Comparison of ENCODE assay signal across 15 mouse cellular contexts in the genomic region with DNA sequence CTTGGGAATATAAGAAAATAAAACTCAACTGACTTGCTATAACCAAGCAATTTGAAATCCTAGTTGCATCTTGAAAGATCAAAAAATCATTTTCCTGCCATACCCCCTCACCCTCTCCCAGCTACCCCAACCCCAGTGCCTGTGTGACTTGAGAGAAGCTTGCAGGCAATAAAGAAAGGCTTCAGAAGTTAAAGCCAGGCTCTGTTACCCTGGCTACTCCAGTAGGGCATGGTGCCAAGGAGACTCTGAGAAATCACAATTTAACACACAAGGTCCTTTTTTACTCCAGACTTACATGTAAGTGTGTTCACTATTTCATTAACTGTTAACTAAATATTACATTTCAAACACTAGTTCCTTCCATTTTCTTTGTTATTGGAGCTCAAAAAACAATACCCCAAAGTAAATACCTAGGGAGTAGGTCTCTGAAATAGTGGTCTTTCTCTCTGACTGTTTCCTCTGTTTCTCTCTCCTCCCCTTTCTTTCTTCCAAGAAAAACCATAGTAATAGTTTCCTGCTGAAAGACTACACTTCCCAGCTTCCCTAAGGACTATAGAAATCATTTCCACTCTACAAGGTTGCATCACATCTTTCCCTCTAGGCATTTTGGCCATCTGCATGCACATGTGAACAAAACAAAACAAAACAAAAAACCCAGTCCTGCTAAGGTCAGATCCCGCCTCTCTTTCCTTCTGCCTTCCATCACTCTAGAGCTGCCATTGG. TPM values are rescaled to one million over a fixed set of nuclear protein-coding genes. Genes with fewer than 3 reads are reported as not detected.
DNase-seq lines count a peak whose midpoint lies in the region; ATAC-seq and TF ChIP-seq lines count a peak whose summit lies in the region.
"Had no signal": no experiment of that assay in that cellular context is flagged by ENCODE, and none has a peak within 500 bp of the region (broad histone marks: within the 10 kb centered on the region; RNA-seq: fewer than 3 reads in every experiment).

No protein-coding gene starts in this region.

- H3K4me3 ChIP-seq in forebrain, embryonic 14.5 days (ENCODE audit: low read depth, low read length) = no peak overlapping the region
- H3K4me3 ChIP-seq in forebrain, embryonic 15.5 days = no peak overlapping the region
- no peak overlapping the region for H3K4me3 ChIP-seq in lung, embryonic 14.5 days (ENCODE audit: low read depth, low read length)
- H3K4me3 ChIP-seq in hindbrain, embryonic 15.5 days = no peak overlapping the region
- H3K4me3 ChIP-seq: heart, embryonic 13.5 days; intestine, embryonic 15.5 days; midbrain, embryonic 13.5 days; stomach, embryonic 15.5 days had no signal

- no peak for ATAC-seq in forebrain, embryonic 14.5 days
- ATAC-seq in forebrain, embryonic 15.5 days (replicated peaks) = no peak
- peak; percentile 63; the same call in 1 of the 2 replicates for ATAC-seq in lung, embryonic 14.5 days (ENCODE audit: insufficient read depth)
- peak; percentile 73; the same call in 1 of the 2 replicates for ATAC-seq in hindbrain, embryonic 15.5 days (ENCODE audit: low FRiP score, low read depth)
- ATAC-seq: intestine, embryonic 15.5 days; midbrain, embryonic 13.5 days had no signal

- H3K36me3 ChIP-seq in forebrain, embryonic 14.5 days (ENCODE audit: control insufficient read depth, insufficient read depth, low read length) = no peaks in the 10 kb centered on the region
- no peaks in the 10 kb centered on the region for H3K36me3 ChIP-seq in forebrain, embryonic 15.5 days
- no peaks in the 10 kb centered on the region for H3K36me3 ChIP-seq in lung, embryonic 14.5 days (ENCODE audit: insufficient read depth)
- H3K36me3 ChIP-seq in hindbrain, embryonic 15.5 days = no peaks in the 10 kb centered on the region
- H3K36me3 ChIP-seq: heart, embryonic 13.5 days; intestine, embryonic 15.5 days; midbrain, embryonic 13.5 days; stomach, embryonic 15.5 days had no signal

- whole genome bisulfite sequencing in forebrain, embryonic 14.5 days = 83% methylated on average over 1 of the region's 1 CpGs
- whole genome bisulfite sequencing in forebrain, embryonic 15.5 days = 84% methylated on average over 1 of the region's 1 CpGs
- 93% methylated on average over 1 of the region's 1 CpGs for WGBS in lung, embryonic 14.5 days
- 61% methylated on average over 1 of the region's 1 CpGs for WGBS in hindbrain, embryonic 15.5 days

- H3K27me3 ChIP-seq in forebrain, embryonic 14.5 days (replicated peaks; ENCODE audit: control insufficient read depth, insufficient read depth, low read length) = no peaks in the 10 kb centered on the region
- H3K27me3 ChIP-seq in forebrain, embryonic 15.5 days = no peaks in the 10 kb centered on the region
- H3K27me3 ChIP-seq in lung, embryonic 14.5 days (ENCODE audit: insufficient read depth, low read length) = no peaks in the 10 kb centered on the region
- no peaks in the 10 kb centered on the region for H3K27me3 ChIP-seq in hindbrain, embryonic 15.5 days
- H3K27me3 ChIP-seq: heart, embryonic 13.5 days; intestine, embryonic 15.5 days; midbrain, embryonic 13.5 days; stomach, embryonic 15.5 days had no signal

- DNase-seq in forebrain, embryonic 14.5 days (ENCODE audit: low spot score) = peak; percentile 50
- peak; percentile 74 for DNase-seq in lung, embryonic 14.5 days
- no peak for DNase-seq in lung, postnatal 25 days (ENCODE audit: low spot score)
- DNase-seq in MN1 (ENCODE audit: low spot score) = peak; percentile 8
- no peak for DNase-seq in urinary bladder, adult 18-20 months (ENCODE audit: low spot score in 2 of 2)
- no peak for DNase-seq in urinary bladder, postnatal 10 days (ENCODE audit: low spot score)
- DNase-seq: cerebellum, adult 2 months; kidney, postnatal 25 days; thymus, postnatal 4 days had no signal

- H3K9ac ChIP-seq in forebrain, embryonic 14.5 days (ENCODE audit: low read length) = no peak overlapping the region
- no peak overlapping the region for H3K9ac ChIP-seq in forebrain, embryonic 15.5 days (replicated peaks)
- no peak overlapping the region for H3K9ac ChIP-seq in lung, embryonic 14.5 days
- H3K9ac ChIP-seq in hindbrain, embryonic 15.5 days = no peak overlapping the region
- H3K9ac ChIP-seq: heart, embryonic 13.5 days; intestine, embryonic 15.5 days; midbrain, embryonic 13.5 days; stomach, embryonic 15.5 days had no signal

- no peak overlapping the region for H3K27ac ChIP-seq in forebrain, embryonic 14.5 days (ENCODE audit: low read depth, low read length)
- no peak overlapping the region for H3K27ac ChIP-seq in forebrain, embryonic 15.5 days (replicated peaks)
- 0 out of 2 replicates have a peak overlapping the region, but pooled peaks have one; percentile 26 for H3K27ac ChIP-seq in lung, embryonic 14.5 days (ENCODE audit: low read depth)
- H3K27ac ChIP-seq in hindbrain, embryonic 15.5 days (replicated peaks) = peak overlapping the region; percentile 34; the same call in 1 of the 2 replicates
- H3K27ac ChIP-seq: heart, embryonic 13.5 days; intestine, embryonic 15.5 days; midbrain, embryonic 13.5 days; stomach, embryonic 15.5 days had no signal

- H3K4me1 ChIP-seq in forebrain, embryonic 14.5 days (ENCODE audit: control insufficient read depth, insufficient read depth, low read length) = peaks cover 4% of the 10 kb centered on the region; the same call in 1 of the 2 replicates
- H3K4me1 ChIP-seq in forebrain, embryonic 15.5 days = peaks cover 16% of the 10 kb centered on the region
- H3K4me1 ChIP-seq in lung, embryonic 14.5 days (ENCODE audit: insufficient read depth) = 0 out of 2 replicates have a peak, but pooled peaks cover 6% of the 10 kb centered on the region
- H3K4me1 ChIP-seq in hindbrain, embryonic 15.5 days (replicated peaks) = no peaks in the 10 kb centered on the region; the same call in 1 of the 2 replicates
- H3K4me1 ChIP-seq: heart, embryonic 13.5 days; intestine, embryonic 15.5 days; midbrain, embryonic 13.5 days; stomach, embryonic 15.5 days had no signal

- TF ChIP-seq CTCF in lung, embryonic 14.5 days (IDR thresholded peaks at IDR 0.05; ENCODE audit: low read depth) = no peak

- no peak overlapping the region for H3K4me2 ChIP-seq in forebrain, embryonic 14.5 days (ENCODE audit: low read length)
- no peak overlapping the region for H3K4me2 ChIP-seq in forebrain, embryonic 15.5 days (replicated peaks)
- H3K4me2 ChIP-seq in lung, embryonic 14.5 days = no peak overlapping the region
- H3K4me2 ChIP-seq in hindbrain, embryonic 15.5 days = no peak overlapping the region
- H3K4me2 ChIP-seq: heart, embryonic 13.5 days; intestine, embryonic 15.5 days; midbrain, embryonic 13.5 days; stomach, embryonic 15.5 days had no signal

- no peaks in the 10 kb centered on the region for H3K9me3 ChIP-seq in forebrain, embryonic 14.5 days (replicated peaks; ENCODE audit: control insufficient read depth, low read length)
- no peaks in the 10 kb centered on the region for H3K9me3 ChIP-seq in forebrain, embryonic 15.5 days
- H3K9me3 ChIP-seq in lung, embryonic 14.5 days (ENCODE audit: low read depth, low read length) = no peaks in the 10 kb centered on the region; the same call in 1 of the 2 replicates
- no peaks in the 10 kb centered on the region for H3K9me3 ChIP-seq in hindbrain, embryonic 15.5 days
- H3K9me3 ChIP-seq: heart, embryonic 13.5 days; intestine, embryonic 15.5 days; midbrain, embryonic 13.5 days; stomach, embryonic 15.5 days had no signal

RNA-seq across cellular contexts. Expression of gene Tmem17, which starts 30.1 kb away (rescaled TPM):
- polyA plus RNA-seq in forebrain, embryonic 14.5 days (2014; fragmentation: Nextera tagmentation; extraction: Ambion mirVana) = 18.5 and 20.0 TPM in 2 replicates
- polyA plus RNA-seq in forebrain, embryonic 15.5 days (2015; fragmentation: Nextera tagmentation; extraction: Ambion mirVana) = 17.8 and 18.5 TPM in 2 replicates
- 16.0 and 17.9 TPM in 2 replicates for polyA plus RNA-seq in lung, embryonic 14.5 days (2014; fragmentation: Nextera tagmentation; extraction: Ambion mirVana)
- 22.2 and 23.5 TPM in 2 replicates for polyA plus RNA-seq in hindbrain, embryonic 15.5 days (2015; fragmentation: Nextera tagmentation; extraction: Ambion mirVana)

Comparison
In these comparisons a context has a peak if more than half of its experiments do, and no peak if none do; other contexts are left out.
1. DNase-seq: peak in forebrain, embryonic 14.5 days (single experiment), lung, embryonic 14.5 days (single experiment) and MN1 (single experiment); none in lung, postnatal 25 days (single experiment), urinary bladder, adult 18-20 months (0 of 2) and urinary bladder, postnatal 10 days (single experiment).
2. ATAC-seq: peak in lung, embryonic 14.5 days (single experiment) and hindbrain, embryonic 15.5 days (single experiment); none in forebrain, embryonic 14.5 days (single experiment) and forebrain, embryonic 15.5 days (single experiment).
3. H3K27ac ChIP-seq: peak in lung, embryonic 14.5 days (single experiment) and hindbrain, embryonic 15.5 days (single experiment); none in forebrain, embryonic 14.5 days (single experiment) and forebrain, embryonic 15.5 days (single experiment).